Mouse (Mus musculus) thymus, postnatal 25 days (tissue): ENCODE data around the gene Hmgxb4.

Experiments used
- DNase-seq: peaks from one replicate; pipeline ENCODE4 v3.0.0; 2022

Gene Hmgxb4

DNA sequence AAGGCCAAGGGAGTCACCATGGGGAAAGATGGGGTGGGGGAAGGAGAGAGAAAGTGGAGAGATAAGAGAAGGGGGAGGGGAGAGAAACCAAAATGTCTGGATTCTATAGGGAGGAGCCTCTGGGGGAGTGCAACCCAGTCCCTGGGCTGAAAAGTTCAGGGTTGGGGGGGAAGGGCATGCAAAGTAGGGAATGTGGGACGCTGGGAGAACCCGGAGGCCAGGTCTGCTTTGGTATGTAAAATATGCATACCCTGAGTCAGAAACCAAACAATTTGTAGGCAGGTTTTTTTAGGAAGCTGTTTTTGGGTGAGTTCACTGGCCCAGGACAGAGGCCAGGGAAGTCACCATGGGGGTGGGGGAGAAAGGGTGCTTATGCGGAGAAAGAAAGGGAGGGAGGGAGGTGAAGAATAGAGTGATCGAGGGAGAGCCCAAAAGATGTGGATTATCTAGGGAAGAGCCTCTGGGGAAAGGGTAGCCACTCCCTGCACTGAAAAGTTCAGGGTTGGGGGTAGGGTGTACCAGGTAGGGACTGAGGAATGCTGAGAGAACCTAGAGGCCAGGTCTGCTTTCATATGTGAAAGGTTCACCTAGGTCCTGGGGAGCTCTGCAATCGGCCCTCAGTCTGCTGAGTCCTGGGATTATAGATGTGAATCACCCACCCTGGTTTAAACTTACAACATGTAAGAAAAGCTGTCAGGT, 25.3 kb downstream of the Hmgxb4 start:
- no peak for DNase-seq

- peak; percentile 38 for DNase-seq
Observed at GRCm38 (mm10) chr8:75023660-75024316, 30.6 kb downstream of the Hmgxb4 start.

DNA sequence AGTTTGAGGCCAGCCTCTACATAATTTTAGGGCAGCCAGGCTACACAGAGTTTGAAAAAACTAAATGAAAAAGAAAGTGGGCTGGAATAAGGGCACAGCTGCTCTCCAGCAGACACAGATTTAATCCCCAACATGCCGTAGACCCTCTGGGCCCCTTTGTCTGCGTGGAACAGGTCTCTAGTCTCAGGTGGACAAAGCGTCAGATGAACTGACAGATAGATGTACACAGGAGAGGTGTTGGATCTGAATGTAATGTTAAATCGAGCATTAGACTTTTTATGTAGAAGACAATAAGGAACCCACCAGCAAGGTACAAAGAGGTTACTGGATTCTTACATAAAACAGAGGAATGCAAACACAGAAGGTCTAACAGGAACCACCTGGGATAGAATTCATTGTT, 32.7 kb downstream of the Hmgxb4 start:
- no peak for DNase-seq

GRCm38 (mm10) chr8:75030453-75031024, 37.4 kb downstream of the Hmgxb4 start:
- DNase-seq: no peak

- no peak for DNase-seq
Observed at GRCm38 (mm10) chr8:75032961-75033360, 39.8 kb downstream of the Hmgxb4 start.

GRCm38 (mm10) chr8:75033511-75034243, 40.5 kb downstream of the Hmgxb4 start, which contains the start of gene Tom1:
Tom1 (plus strand) TSS chr8:75033705.
- DNase-seq: peak; percentile 99

GRCm38 (mm10) chr8:75034285-75034684, 41.1 kb downstream of the Hmgxb4 start:
- no peak for DNase-seq

GRCm38 (mm10) chr8:75035640-75036039, 42.5 kb downstream of the Hmgxb4 start:
- DNase-seq: no peak

DNA sequence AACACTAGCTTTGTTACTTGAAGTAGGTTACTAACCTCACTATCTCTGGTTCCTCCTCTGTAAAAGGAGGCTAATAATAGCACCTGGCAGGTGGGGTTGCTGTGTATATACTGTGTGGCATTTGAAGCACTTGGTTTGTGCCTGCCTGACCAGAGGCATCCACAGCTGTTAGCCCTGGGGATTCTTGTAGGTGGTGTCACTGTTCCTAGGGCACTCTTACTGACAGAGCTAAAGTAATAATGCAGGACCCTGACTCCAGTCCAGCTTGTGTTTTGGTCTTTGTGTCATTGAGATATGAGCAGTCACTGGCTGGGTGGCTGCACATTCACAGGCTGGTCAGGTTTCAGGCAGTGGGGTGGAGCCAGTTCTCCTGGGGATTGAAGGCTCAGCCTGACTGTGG, 45.3 kb downstream of the Hmgxb4 start:
- no peak for DNase-seq

- no peak for DNase-seq
Observed at GRCm38 (mm10) chr8:75039754-75040153, 46.6 kb downstream of the Hmgxb4 start.

- DNase-seq: no peak
Observed at GRCm38 (mm10) chr8:75042171-75042570, 49.0 kb downstream of the Hmgxb4 start.

DNA sequence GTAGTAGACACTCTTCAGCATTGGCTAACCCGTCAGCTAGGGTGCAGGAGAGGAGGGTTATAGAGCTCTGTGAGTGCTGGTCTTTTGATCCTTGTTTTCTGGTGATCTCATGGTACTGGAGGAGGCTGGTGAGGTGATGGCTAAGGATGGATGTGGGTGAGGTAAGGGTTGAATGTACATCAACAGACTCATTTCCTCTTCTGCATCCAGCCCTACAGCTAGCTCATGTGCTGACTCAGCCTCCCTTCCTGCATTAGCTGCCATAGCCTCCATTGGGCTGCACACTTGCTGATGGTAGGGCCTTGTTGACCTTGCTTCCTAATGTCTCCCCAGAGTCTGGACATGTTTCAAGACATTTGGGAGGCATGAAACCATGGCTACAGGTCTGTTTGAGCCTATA, 49.8 kb downstream of the Hmgxb4 start:
- DNase-seq: no peak

GRCm38 (mm10) chr8:75046303-75046702, 53.1 kb downstream of the Hmgxb4 start:
- DNase-seq: no peak

- DNase-seq: no peak
Observed at GRCm38 (mm10) chr8:75047784-75048183, 54.6 kb downstream of the Hmgxb4 start.

- no peak for DNase-seq
Observed at GRCm38 (mm10) chr8:75053342-75053741, 60.2 kb downstream of the Hmgxb4 start.

DNA sequence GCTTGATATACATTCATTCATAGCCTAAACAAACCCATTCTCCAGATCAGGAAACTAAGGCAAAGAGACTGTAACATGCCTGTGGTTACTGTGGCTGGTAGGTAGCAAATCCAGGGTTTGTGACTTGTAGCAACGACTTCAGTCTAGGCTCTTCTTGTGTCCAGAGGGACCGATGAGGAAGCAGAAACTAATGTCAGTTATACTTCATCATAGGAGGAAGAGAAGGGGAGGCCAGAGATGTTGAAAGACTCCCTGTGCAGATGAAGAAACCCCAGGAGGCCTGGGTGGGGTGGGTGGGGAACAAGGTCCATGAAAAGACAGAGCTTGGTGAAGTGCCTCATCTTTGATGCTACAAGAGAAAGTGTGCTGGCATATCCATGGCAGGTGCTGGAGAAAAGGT, 62.5 kb downstream of the Hmgxb4 start:
- no peak for DNase-seq

GRCm38 (mm10) chr8:75060022-75060421, 66.9 kb downstream of the Hmgxb4 start:
- DNase-seq: no peak

- no peak for DNase-seq
Observed at GRCm38 (mm10) chr8:75060815-75061214, 67.7 kb downstream of the Hmgxb4 start.

DNA sequence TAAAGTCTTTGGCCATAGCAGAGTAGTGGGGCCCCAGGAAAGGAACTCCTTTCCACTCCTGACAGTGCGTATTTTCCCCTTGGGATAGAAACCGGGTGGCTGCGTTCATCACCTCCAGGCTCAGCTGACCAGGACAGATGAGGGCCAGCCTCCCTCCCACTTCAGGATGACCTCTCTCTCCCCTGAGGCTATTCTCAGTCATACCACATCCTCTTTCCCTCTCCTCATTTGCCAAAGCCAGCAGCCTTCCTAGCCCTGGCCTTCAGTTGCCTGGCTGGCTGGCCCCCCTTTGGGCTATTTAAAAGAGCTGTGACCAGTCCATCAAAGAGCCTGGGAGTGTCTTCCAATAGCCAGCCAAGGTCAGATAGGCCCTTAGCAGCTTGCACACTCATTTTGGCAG, 70.1 kb downstream of the Hmgxb4 start:
- DNase-seq: no peak

DNA sequence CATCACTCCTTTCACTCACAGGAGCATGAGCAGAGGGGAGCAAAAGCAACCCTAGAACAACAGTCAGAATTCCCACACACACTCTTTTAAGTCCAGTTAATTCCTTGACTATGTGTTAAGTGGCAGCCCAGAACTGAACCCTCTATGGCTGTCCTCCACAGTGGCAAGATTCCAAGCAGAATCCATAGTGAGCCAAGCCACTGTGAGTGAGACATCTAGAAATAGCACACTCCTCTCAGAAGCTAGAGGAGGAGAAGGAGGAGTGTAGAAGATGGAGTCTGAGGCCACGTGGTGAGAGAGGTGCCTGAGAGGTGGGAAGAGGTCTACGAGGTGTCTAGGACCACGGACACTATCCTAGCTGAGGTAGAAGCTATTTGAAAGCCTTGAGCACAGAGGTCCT, 71.6 kb downstream of the Hmgxb4 start:
- no peak for DNase-seq

GRCm38 (mm10) chr8:75067287-75067686, 74.1 kb downstream of the Hmgxb4 start:
- DNase-seq: no peak

GRCm38 (mm10) chr8:75070297-75070696, 77.1 kb downstream of the Hmgxb4 start:
- no peak for DNase-seq

- peak; percentile 75 for DNase-seq
Observed at GRCm38 (mm10) chr8:75071627-75072346, 78.6 kb downstream of the Hmgxb4 start.
